Mouse (Mus musculus): Measurements from ENCODE around the gene Wfs1. TPM values are rescaled to one million over a fixed set of nuclear protein-coding genes. Genes with fewer than 3 reads are reported as not detected.
"Not testable (repeated sequence)": the region's sequence is repeated elsewhere in the genome, so short reads cannot be mapped to it uniquely, and the experiment has no call there.

Gene Wfs1
- polyA plus RNA-seq, 1 experiment from 2014 or later = 9.4 TPM

- H3K27me3 ChIP-seq (ENCODE audit: control insufficient read depth, insufficient read depth, low read depth, low read length) = peaks cover 45% of the 10 kb centered on the region
- WGBS = 16% methylated on average over 13 of the region's 13 CpGs
- H3K4me2 ChIP-seq (ENCODE audit: low read depth, low read length) = peak overlapping the region; percentile 98
- no peak overlapping the region for H3K27ac ChIP-seq (ENCODE audit: low read length)
- no peak overlapping the region for H3K9ac ChIP-seq (ENCODE audit: low read length)
- H3K9me3 ChIP-seq (ENCODE audit: control insufficient read depth, low read length) = no peaks in the 10 kb centered on the region
- H3K4me3 ChIP-seq (ENCODE audit: low read length) = peak overlapping the region; percentile 59
- peaks cover 13% of the 10 kb centered on the region; the same call in 1 of the 2 replicates for H3K4me1 ChIP-seq (replicated peaks; ENCODE audit: control insufficient read depth, insufficient read depth, low read length)
- no peak for ATAC-seq (ENCODE audit: low read depth)
- no peaks in the 10 kb centered on the region for H3K36me3 ChIP-seq (ENCODE audit: control insufficient read depth, insufficient read depth, low read length)
These were observed 38.7 kb upstream of the Wfs1 start for GRCm38 (mm10) chr5:37027701-37028100.

- Histone ChIP-seq H3K4me1 (replicated peaks; ENCODE audit: control insufficient read depth, insufficient read depth, low read length) (no peaks in the 10 kb centered on the region), H3K9me3 (ENCODE audit: control insufficient read depth, low read length) (no peaks in the 10 kb centered on the region), H3K9ac (ENCODE audit: low read length) (no peak overlapping the region), H3K27ac (ENCODE audit: low read length) (no peak overlapping the region), H3K27me3 (ENCODE audit: control insufficient read depth, insufficient read depth, low read depth, low read length) (no peaks in the 10 kb centered on the region; the same call in 1 of the 2 replicates), H3K4me2 (ENCODE audit: low read depth, low read length) (no peak overlapping the region), H3K36me3 (ENCODE audit: control insufficient read depth, insufficient read depth, low read length) (no peaks in the 10 kb centered on the region), H3K4me3 (ENCODE audit: low read length) (no peak overlapping the region)
- 58% methylated on average over 3 of the region's 3 CpGs for WGBS
- ATAC-seq (ENCODE audit: low read depth) = no peak
These were observed 28.2 kb upstream of the Wfs1 start for GRCm38 (mm10) chr5:37017222-37017621.

GRCm38 (mm10) chr5:37015612-37016310 is 26.8 kb upstream of the Wfs1 start:
- 10% methylated on average over 27 of the region's 27 CpGs for WGBS
- no peak overlapping the region for H3K4me3 ChIP-seq (ENCODE audit: low read length)
- no peaks in the 10 kb centered on the region; the same call in 1 of the 2 replicates for H3K27me3 ChIP-seq (ENCODE audit: control insufficient read depth, insufficient read depth, low read depth, low read length)
- H3K9ac ChIP-seq (ENCODE audit: low read length) = no peak overlapping the region
- H3K4me1 ChIP-seq (replicated peaks; ENCODE audit: control insufficient read depth, insufficient read depth, low read length) = no peaks in the 10 kb centered on the region
- ATAC-seq (ENCODE audit: low read depth) = no peak
- H3K36me3 ChIP-seq (ENCODE audit: control insufficient read depth, insufficient read depth, low read length) = no peaks in the 10 kb centered on the region
- no peaks in the 10 kb centered on the region for H3K9me3 ChIP-seq (ENCODE audit: control insufficient read depth, low read length)
- no peak overlapping the region for H3K27ac ChIP-seq (ENCODE audit: low read length)
- H3K4me2 ChIP-seq (ENCODE audit: low read depth, low read length) = no peak overlapping the region

GRCm38 (mm10) chr5:37010666-37011317 is 21.8 kb upstream of the Wfs1 start:
- H3K27ac ChIP-seq (ENCODE audit: low read length) = no peak overlapping the region
- no peak for ATAC-seq (ENCODE audit: low read depth)
- H3K9ac ChIP-seq (ENCODE audit: low read length) = no peak overlapping the region
- WGBS = 74% methylated on average over 10 of the region's 10 CpGs
- H3K4me1 ChIP-seq (replicated peaks; ENCODE audit: control insufficient read depth, insufficient read depth, low read length) = no peaks in the 10 kb centered on the region
- H3K4me2 ChIP-seq (ENCODE audit: low read depth, low read length) = no peak overlapping the region
- no peaks in the 10 kb centered on the region; the same call in 1 of the 2 replicates for H3K27me3 ChIP-seq (ENCODE audit: control insufficient read depth, insufficient read depth, low read depth, low read length)
- H3K36me3 ChIP-seq (ENCODE audit: control insufficient read depth, insufficient read depth, low read length) = no peaks in the 10 kb centered on the region
- no peak overlapping the region for H3K4me3 ChIP-seq (ENCODE audit: low read length)
- no peaks in the 10 kb centered on the region for H3K9me3 ChIP-seq (ENCODE audit: control insufficient read depth, low read length)

GRCm38 (mm10) chr5:37009761-37010160 is 20.8 kb upstream of the Wfs1 start:
- not testable (repeated sequence) for H3K9me3 ChIP-seq (ENCODE audit: control insufficient read depth, low read length); H3K4me1 ChIP-seq (replicated peaks; ENCODE audit: control insufficient read depth, insufficient read depth, low read length); H3K36me3 ChIP-seq (ENCODE audit: control insufficient read depth, insufficient read depth, low read length); H3K4me3 ChIP-seq (ENCODE audit: low read length); H3K27ac ChIP-seq (ENCODE audit: low read length); H3K27me3 ChIP-seq (ENCODE audit: control insufficient read depth, insufficient read depth, low read depth, low read length); ATAC-seq (ENCODE audit: low read depth); H3K9ac ChIP-seq (ENCODE audit: low read length); H3K4me2 ChIP-seq (ENCODE audit: low read depth, low read length)
- 23% methylated on average over 13 of the region's 13 CpGs for WGBS

GRCm38 (mm10) chr5:37002001-37002400 is 13.0 kb upstream of the Wfs1 start:
- WGBS = 59% methylated on average over 2 of the region's 2 CpGs
- Histone ChIP-seq H3K4me1 (replicated peaks; ENCODE audit: control insufficient read depth, insufficient read depth, low read length) (no peaks in the 10 kb centered on the region), H3K27me3 (ENCODE audit: control insufficient read depth, insufficient read depth, low read depth, low read length) (no peaks in the 10 kb centered on the region), H3K9ac (ENCODE audit: low read length) (no peak overlapping the region), H3K27ac (ENCODE audit: low read length) (no peak overlapping the region), H3K9me3 (ENCODE audit: control insufficient read depth, low read length) (no peaks in the 10 kb centered on the region), H3K36me3 (ENCODE audit: control insufficient read depth, insufficient read depth, low read length) (no peaks in the 10 kb centered on the region), H3K4me2 (ENCODE audit: low read depth, low read length) (no peak overlapping the region), H3K4me3 (ENCODE audit: low read length) (no peak overlapping the region)
- no peak for ATAC-seq (ENCODE audit: low read depth)

- Histone ChIP-seq H3K27me3 (ENCODE audit: control insufficient read depth, insufficient read depth, low read depth, low read length) (no peaks in the 10 kb centered on the region), H3K4me2 (ENCODE audit: low read depth, low read length) (no peak overlapping the region), H3K36me3 (ENCODE audit: control insufficient read depth, insufficient read depth, low read length) (no peaks in the 10 kb centered on the region), H3K4me3 (ENCODE audit: low read length) (no peak overlapping the region), H3K4me1 (replicated peaks; ENCODE audit: control insufficient read depth, insufficient read depth, low read length) (no peaks in the 10 kb centered on the region), H3K27ac (ENCODE audit: low read length) (no peak overlapping the region), H3K9me3 (ENCODE audit: control insufficient read depth, low read length) (no peaks in the 10 kb centered on the region), H3K9ac (ENCODE audit: low read length) (no peak overlapping the region)
- ATAC-seq (ENCODE audit: low read depth) = no peak
- WGBS = 79% methylated on average over 9 of the region's 9 CpGs
These were observed 12.0 kb upstream of the Wfs1 start for GRCm38 (mm10) chr5:37001002-37001401.

GRCm38 (mm10) chr5:36997996-36998395 is 9.0 kb upstream of the Wfs1 start:
- H3K4me1 ChIP-seq (replicated peaks; ENCODE audit: control insufficient read depth, insufficient read depth, low read length) = no peaks in the 10 kb centered on the region
- H3K27ac ChIP-seq (ENCODE audit: low read length) = no peak overlapping the region
- H3K4me2 ChIP-seq (ENCODE audit: low read depth, low read length) = no peak overlapping the region
- no peak overlapping the region for H3K9ac ChIP-seq (ENCODE audit: low read length)
- no peak overlapping the region for H3K4me3 ChIP-seq (ENCODE audit: low read length)
- no peak for ATAC-seq (ENCODE audit: low read depth)
- H3K9me3 ChIP-seq (ENCODE audit: control insufficient read depth, low read length) = no peaks in the 10 kb centered on the region
- no peaks in the 10 kb centered on the region for H3K36me3 ChIP-seq (ENCODE audit: control insufficient read depth, insufficient read depth, low read length)
- WGBS = 46% methylated on average over 5 of the region's 5 CpGs
- no peaks in the 10 kb centered on the region for H3K27me3 ChIP-seq (ENCODE audit: control insufficient read depth, insufficient read depth, low read depth, low read length)

GRCm38 (mm10) chr5:36996410-36996809 is 7.4 kb upstream of the Wfs1 start:
- H3K36me3 ChIP-seq (ENCODE audit: control insufficient read depth, insufficient read depth, low read length) = no peaks in the 10 kb centered on the region
- no peak overlapping the region for H3K27ac ChIP-seq (ENCODE audit: low read length)
- no peaks in the 10 kb centered on the region for H3K27me3 ChIP-seq (ENCODE audit: control insufficient read depth, insufficient read depth, low read depth, low read length)
- H3K9ac ChIP-seq (ENCODE audit: low read length) = no peak overlapping the region
- H3K9me3 ChIP-seq (ENCODE audit: control insufficient read depth, low read length) = no peaks in the 10 kb centered on the region
- no peak for ATAC-seq (ENCODE audit: low read depth)
- no peak overlapping the region for H3K4me2 ChIP-seq (ENCODE audit: low read depth, low read length)
- WGBS = 79% methylated on average over 14 of the region's 14 CpGs
- H3K4me1 ChIP-seq (replicated peaks; ENCODE audit: control insufficient read depth, insufficient read depth, low read length) = no peaks in the 10 kb centered on the region
- no peak overlapping the region for H3K4me3 ChIP-seq (ENCODE audit: low read length)
